Mouse (Mus musculus): ENCODE measurements at regions not wholly inside any gene's neighbourhood (a gene's known extent, or its start where the extent isn't known, plus 50 kb on each side); places are given as distances from the start of the nearest gene placed in this dataset.

GRCm38 (mm10) chr16:77236021-77236420 is 222.5 kb downstream of the Usp25 start:
- no peak overlapping the region for H3K27ac ChIP-seq
- no peak for TF ChIP-seq CTCF (IDR thresholded peaks at IDR 0.05)
- no peak for DNase-seq
- intact Hi-C loops (cut with DNase I): no loop called here
- H3K4me3 ChIP-seq: no peak overlapping the region

GRCm38 (mm10) chr16:77235449-77235848 is 221.9 kb downstream of the Usp25 start:
- no peak for TF ChIP-seq CTCF (IDR thresholded peaks at IDR 0.05)
- no peak for DNase-seq
- intact Hi-C loops (cut with DNase I): no loop called here
- Histone ChIP-seq H3K27ac (no peak overlapping the region), H3K4me3 (no peak overlapping the region)

All from gastrocnemius, adult 2 months (tissue).